Mouse (Mus musculus) CH12.LX (cell line): ENCODE data around the gene Ctnnd2.

Experiments
- CHD1 ChIP-seq: IDR thresholded peaks from 2 replicates; pipeline ENCODE4 v1.6.1; 2012; ENCODE audit warnings: low read depth, low read length, improper control_type of control experiment, inconsistent platforms
- CTCF ChIP-seq, 2 experiments: IDR thresholded peaks in 1 of 2; conservative IDR thresholded peaks in 1 of 2; 2 replicates each; pipeline ENCODE4 v1.5.1; 2011 to 2012; ENCODE audit warnings: low read depth in 2 of 2, low read length in 2 of 2, improper control_type of control experiment in 1 of 2, inconsistent platforms in 1 of 2, mild to moderate bottlenecking in 1 of 2, moderate library complexity in 1 of 2
- E2F4 ChIP-seq: IDR thresholded peaks from 2 replicates; pipeline ENCODE4 v1.6.1; 2011; ENCODE audit warnings: low read depth, low read length, improper control_type of control experiment; ENCODE audit not compliant: insufficient replicate concordance
- EP300 ChIP-seq: IDR thresholded peaks from 2 replicates; pipeline ENCODE4 v1.6.1; 2011; ENCODE audit warnings: low read length, improper control_type of control experiment
- GABPA ChIP-seq: IDR thresholded peaks from 2 replicates; pipeline ENCODE4 v1.6.1; 2012; ENCODE audit warnings: low read depth, low read length, improper control_type of control experiment, inconsistent platforms; ENCODE audit not compliant: insufficient replicate concordance
- HCFC1 ChIP-seq: IDR thresholded peaks from 2 replicates; pipeline ENCODE4 v1.6.1; 2012; ENCODE audit warnings: low read depth, mild to moderate bottlenecking, inconsistent platforms, low read length, improper control_type of control experiment
- TCF12 ChIP-seq: IDR thresholded peaks from 2 replicates; pipeline ENCODE4 v1.6.1; 2014; ENCODE audit warnings: low read depth, mild to moderate bottlenecking, inconsistent platforms, low read length, improper control_type of control experiment

GRCm38 (mm10) chr15:30201211-30201610, 28.8 kb downstream of the Ctnnd2 start:
- no peak for TF ChIP-seq TCF12
- no peak for TF ChIP-seq EP300
- no peak for TF ChIP-seq CHD1
- no peak for TF ChIP-seq CTCF (conservative IDR thresholded peaks at IDR 0.05 in 1 of 2, IDR thresholded peaks at IDR 0.05 in 1 of 2; ENCODE audit: low read depth in 2 of 2, low read length in 2 of 2)
- no peak for TF ChIP-seq E2F4
- no peak for TF ChIP-seq GABPA
- TF ChIP-seq HCFC1, result no peak
